ENCODE assay signal across 21 mouse cellular contexts in the genomic region with DNA sequence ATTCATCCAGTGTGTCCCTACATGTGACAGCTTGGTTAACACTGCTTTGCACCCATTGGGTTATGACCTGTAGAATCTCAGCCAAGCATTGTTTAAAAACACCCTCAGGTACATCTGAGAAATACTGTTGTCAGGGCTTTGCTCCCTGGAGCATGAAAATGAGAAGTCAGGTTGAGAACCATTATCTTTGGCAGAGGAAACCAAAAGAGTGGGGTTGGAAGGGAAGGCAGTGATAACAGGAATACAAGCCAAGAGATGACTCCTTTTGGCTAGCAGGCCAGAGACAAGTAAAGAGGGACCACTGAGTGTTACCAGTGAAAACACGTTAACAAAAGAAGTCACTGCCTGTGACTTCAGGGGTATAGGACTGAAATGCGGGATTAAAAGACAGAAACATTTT. TPM values are rescaled to one million over a fixed set of nuclear protein-coding genes. Genes with fewer than 3 reads are reported as not detected.
A peak's percentile ranks its signal among the peaks of the same experiment; 100 is the strongest.
DNase-seq lines count a peak whose midpoint lies in the region; ATAC-seq and TF ChIP-seq lines count a peak whose summit lies in the region.
"Had no signal": no experiment of that assay in that cellular context is flagged by ENCODE, and none has a peak within 500 bp of the region (broad histone marks: within the 10 kb centered on the region; RNA-seq: fewer than 3 reads in every experiment).

No protein-coding gene starts in this region.

- H3K4me2 ChIP-seq in heart, embryonic 12.5 days: no peak overlapping the region
- H3K4me2 ChIP-seq: embryonic facial prominence, embryonic 12.5 days; forebrain, embryonic 13.5 days; forebrain, embryonic 15.5 days had no signal

- DNase-seq in heart, adult 11 months: peak; percentile 88
- DNase-seq in layer of hippocampus, adult 2 months (ENCODE audit: low spot score in 2 of 2): no peak
- DNase-seq in layer of hippocampus, postnatal 14 days (ENCODE audit: low spot score in 2 of 2): no peak
- DNase-seq in MEL (ENCODE audit: low read depth, low spot score) (peak; percentile 61), MEL-GATA-1-ER (ENCODE audit: extremely low read depth, low read depth) (peak; percentile 22)
- DNase-seq in hindbrain, embryonic 10.5 days (ENCODE audit: low spot score): no peak
- DNase-seq: adrenal gland, adult 2 months; adrenal gland, postnatal 10 days; adrenal gland, postnatal 25 days; cerebellum, adult 11 months; cerebellum, adult 18-20 months; cerebellum, adult 8-10 months; cerebellum, adult 9-11 months; cerebellum, postnatal 14 days; cerebellum, postnatal 36 days; embryo, embryonic 11 days; forebrain, postnatal 0 days had no signal

- 74% methylated on average over 2 of the region's 2 CpGs for WGBS in heart, embryonic 12.5 days
- WGBS in hindbrain, embryonic 10.5 days: 87% methylated on average over 2 of the region's 2 CpGs

- no peak for TF ChIP-seq CTCF in layer of hippocampus, adult 2 months (conservative IDR thresholded peaks at IDR 0.05)
- no peak for TF ChIP-seq CTCF in MEL (IDR thresholded peaks at IDR 0.05 in 2 of 3, conservative IDR thresholded peaks at IDR 0.05 in 1 of 3; ENCODE audit: control insufficient read depth in 1 of 3, insufficient read depth in 1 of 3, low read depth in 2 of 3, low read length in 3 of 3, poor library complexity in 1 of 3, severe bottlenecking in 1 of 3)

- no peaks in the 10 kb centered on the region for H3K9me3 ChIP-seq in heart, embryonic 12.5 days (replicated peaks)
- H3K9me3 ChIP-seq in MEL (replicated peaks; ENCODE audit: insufficient read depth, low read length): no peaks in the 10 kb centered on the region
- no peaks in the 10 kb centered on the region for H3K9me3 ChIP-seq in hindbrain, embryonic 10.5 days
- H3K9me3 ChIP-seq: embryonic facial prominence, embryonic 12.5 days; forebrain, embryonic 13.5 days; forebrain, embryonic 15.5 days had no signal

- H3K4me1 ChIP-seq in heart, embryonic 12.5 days (replicated peaks): no peaks in the 10 kb centered on the region
- H3K4me1 ChIP-seq in MEL (ENCODE audit: control insufficient read depth in 1 of 2, insufficient read depth in 2 of 2, low read length in 2 of 2): peaks cover 6 to 16% of the 10 kb centered on the region in 2 experiments
- peaks cover 7% of the 10 kb centered on the region; the same call in 1 of the 2 replicates for H3K4me1 ChIP-seq in hindbrain, embryonic 10.5 days (replicated peaks)
- H3K4me1 ChIP-seq: embryonic facial prominence, embryonic 12.5 days; forebrain, embryonic 13.5 days; forebrain, embryonic 15.5 days had no signal

- TF ChIP-seq RAD21 in MEL (IDR thresholded peaks at IDR 0.05; ENCODE audit: low read depth, low read length): no peak

- ATAC-seq in heart, embryonic 12.5 days (ENCODE audit: insufficient number of reproducible peaks, low FRiP score): no peak
- ATAC-seq: forebrain, embryonic 13.5 days; forebrain, embryonic 15.5 days; forebrain, postnatal 0 days had no signal

- H3K4me3 ChIP-seq in heart, embryonic 12.5 days: no peak overlapping the region
- H3K4me3 ChIP-seq in layer of hippocampus, adult 2 months: no peak overlapping the region
- H3K4me3 ChIP-seq in MEL (ENCODE audit: control insufficient read depth in 1 of 2, insufficient read depth in 1 of 2, low read depth in 2 of 2, low read length in 2 of 2): no peak overlapping the region
- no peak overlapping the region for H3K4me3 ChIP-seq in hindbrain, embryonic 10.5 days
- H3K4me3 ChIP-seq: embryonic facial prominence, embryonic 12.5 days; forebrain, embryonic 13.5 days; forebrain, embryonic 15.5 days had no signal

- H3K9ac ChIP-seq in heart, embryonic 12.5 days: no peak overlapping the region
- no peak overlapping the region for H3K9ac ChIP-seq in MEL (ENCODE audit: control insufficient read depth, low read depth, low read length, poor library complexity, severe bottlenecking)
- H3K9ac ChIP-seq: embryonic facial prominence, embryonic 12.5 days; forebrain, embryonic 13.5 days; forebrain, embryonic 15.5 days; forebrain, postnatal 0 days had no signal

- H3K79me2 ChIP-seq in MEL (ENCODE audit: control insufficient read depth, insufficient read depth, low read length, poor library complexity): no peaks in the 10 kb centered on the region

- H3K36me3 ChIP-seq in heart, embryonic 12.5 days: peaks cover 65% of the 10 kb centered on the region
- H3K36me3 ChIP-seq in MEL (ENCODE audit: control insufficient read depth in 1 of 2, insufficient read depth in 2 of 2, low read length in 2 of 2): peaks cover 0 to 11% of the 10 kb centered on the region in 2 experiments; a peak in 2 of 4 replicates
- H3K36me3 ChIP-seq in hindbrain, embryonic 10.5 days: peaks cover 98% of the 10 kb centered on the region

- peak; percentile 65 to 82 for TF ChIP-seq EP300 in MEL (IDR thresholded peaks at IDR 0.05; ENCODE audit: low read depth in 1 of 2, low read length in 2 of 2)

- no peak overlapping the region for H3K27ac ChIP-seq in heart, embryonic 12.5 days (ENCODE audit: poor library complexity, severe bottlenecking)
- H3K27ac ChIP-seq in layer of hippocampus, adult 2 months: peak overlapping the region; percentile 83; the same call in 1 of the 2 replicates
- no peak overlapping the region for H3K27ac ChIP-seq in MEL (ENCODE audit: control insufficient read depth, low read depth, low read length)
- H3K27ac ChIP-seq in hindbrain, embryonic 10.5 days: no peak overlapping the region
- H3K27ac ChIP-seq: embryonic facial prominence, embryonic 12.5 days; forebrain, embryonic 13.5 days; forebrain, embryonic 15.5 days had no signal

- no peak for TF ChIP-seq POLR2A in MEL (IDR thresholded peaks at IDR 0.05; ENCODE audit: control insufficient read depth in 1 of 2, insufficient read depth in 1 of 2, low read depth in 1 of 2, low read length in 2 of 2, poor library complexity in 1 of 2)

- H3K27me3 ChIP-seq in heart, embryonic 12.5 days (replicated peaks): no peaks in the 10 kb centered on the region
- no peaks in the 10 kb centered on the region for H3K27me3 ChIP-seq in MEL (ENCODE audit: control insufficient read depth in 1 of 2, insufficient read depth in 2 of 2, low read length in 2 of 2)
- no peaks in the 10 kb centered on the region for H3K27me3 ChIP-seq in hindbrain, embryonic 10.5 days (ENCODE audit: insufficient read depth, poor library complexity, severe bottlenecking)
- H3K27me3 ChIP-seq: embryonic facial prominence, embryonic 12.5 days; forebrain, embryonic 13.5 days; forebrain, embryonic 15.5 days had no signal

TF ChIP-seq in MEL, 35 proteins besides CTCF, POLR2A, EP300 and RAD21:
- TF ChIP-seq HCFC1 (IDR thresholded peaks at IDR 0.05; ENCODE audit: low read depth, low read length) (no peak), POLR2AphosphoS5 (IDR thresholded peaks at IDR 0.05; ENCODE audit: borderline replicate concordance, low read depth, low read length) (no peak), MEF2A (IDR thresholded peaks at IDR 0.05; ENCODE audit: extremely low read depth, insufficient replicate concordance, low read depth, low read length, poor library complexity, severe bottlenecking) (no peak), ZMIZ1 (IDR thresholded peaks at IDR 0.05; ENCODE audit: low read depth, low read length) (no peak), MYB (IDR thresholded peaks at IDR 0.05; ENCODE audit: low read depth, low read length) (no peak), UBTF (IDR thresholded peaks at IDR 0.05; ENCODE audit: borderline replicate concordance, insufficient read depth, low read depth, low read length) (no peak), NRF1 (IDR thresholded peaks at IDR 0.05; ENCODE audit: insufficient read depth, low read depth, low read length, poor library complexity, severe bottlenecking) (no peak), MYC (IDR thresholded peaks at IDR 0.05; ENCODE audit: low read depth, low read length) (no peak), ELF1 (IDR thresholded peaks at IDR 0.05; ENCODE audit: low read depth, low read length) (no peak), TCF12 (IDR thresholded peaks at IDR 0.05; ENCODE audit: low read depth, low read length) (peak; percentile 60; the same call in 1 of the 2 replicates), ETS1 (IDR thresholded peaks at IDR 0.05; ENCODE audit: low read depth, low read length) (no peak), TAL1 (IDR thresholded peaks at IDR 0.05; ENCODE audit: low read length) (no peak), GABPA (IDR thresholded peaks at IDR 0.05; ENCODE audit: low read depth, low read length) (no peak), ZKSCAN1 (IDR thresholded peaks at IDR 0.05; ENCODE audit: low read depth, low read length) (no peak), SMC3 (IDR thresholded peaks at IDR 0.05; ENCODE audit: low read depth, low read length) (0 out of 2 replicates have a peak, but pooled peaks have one; percentile 13), CHD2 (IDR thresholded peaks at IDR 0.05; ENCODE audit: low read length) (no peak), NELFE (IDR thresholded peaks at IDR 0.05; ENCODE audit: low read depth, low read length) (no peak), USF2 (IDR thresholded peaks at IDR 0.05; ENCODE audit: borderline replicate concordance in 1 of 2, insufficient read depth in 1 of 2, low read depth in 1 of 2, low read length in 2 of 2) (no peak), GATA1 (IDR thresholded peaks at IDR 0.05; ENCODE audit: low read depth, low read length) (peak; percentile 82), MAFK (IDR thresholded peaks at IDR 0.05; ENCODE audit: borderline replicate concordance, low read depth, low read length) (no peak), ZC3H11A (IDR thresholded peaks at IDR 0.05; ENCODE audit: low read depth, low read length) (no peak), SIN3A (IDR thresholded peaks at IDR 0.05; ENCODE audit: low read length) (no peak; the same call in 1 of the 2 replicates), TBP (IDR thresholded peaks at IDR 0.05; ENCODE audit: low read depth, low read length) (no peak), MAZ (IDR thresholded peaks at IDR 0.05; ENCODE audit: low read depth, low read length) (no peak), USF1 (IDR thresholded peaks at IDR 0.05; ENCODE audit: low read depth, low read length) (no peak), RCOR1 (IDR thresholded peaks at IDR 0.05; ENCODE audit: low read depth, low read length) (peak; percentile 91), E2F4 (IDR thresholded peaks at IDR 0.05; ENCODE audit: borderline replicate concordance, low read depth, low read length) (no peak), MXI1 (IDR thresholded peaks at IDR 0.05; ENCODE audit: low read depth, low read length) (no peak)
TF ChIP-seq in MEL: peak in this region for 4.

RNA-seq across cellular contexts. Expression of a gene that starts 33.3 kb away (rescaled TPM):
- polyA plus RNA-seq in heart, embryonic 12.5 days (2016; fragmentation: Nextera tagmentation; extraction: Ambion mirVana): 47.4 TPM in 2 replicates
- total RNA-seq in layer of hippocampus, adult 2 months (2021): 100 to 1,000 TPM; 103 to 108 TPM
- 100 to 1,000 TPM; 109 to 114 TPM for total RNA-seq in layer of hippocampus, postnatal 14 days (2021)
- total RNA-seq in MEL (2012; rRNA removed): 15.2 and 15.4 TPM in 2 replicates
- 10 to 100 TPM in 1 of 2 experiments, not detected in 1; 27.5 TPM for polyA plus RNA-seq in MEL (2012; ENCODE audit: insufficient read depth in 1 of 2, insufficient read length in 2 of 2, low read depth in 1 of 2, low replicate concordance in 2 of 2, missing spikeins in 1 of 2)
- polyA plus RNA-seq in hindbrain, embryonic 10.5 days (2016; fragmentation: Nextera tagmentation; extraction: Ambion mirVana): 65.1 and 78.0 TPM in 2 replicates

Comparison
In these comparisons a context has a peak if more than half of its experiments do, and no peak if none do; other contexts are left out.
1. DNase-seq: peak in heart, adult 11 months (single experiment), MEL (single experiment) and MEL-GATA-1-ER (single experiment); none in layer of hippocampus, adult 2 months (0 of 2), layer of hippocampus, postnatal 14 days (0 of 2) and hindbrain, embryonic 10.5 days (single experiment).